29 mouse cellular contexts compared by ENCODE assay signal in genomic region chr6:137869903-137870580, GRCm38 (mm10).
DNase-seq lines count a peak whose midpoint lies in the region; ATAC-seq lines count a peak whose summit lies in the region.
"Had no signal": no experiment of that assay in that cellular context is flagged by ENCODE, and none has a peak within 500 bp of the region (broad histone marks: within the 10 kb centered on the region; RNA-seq: fewer than 3 reads in every experiment).

No protein-coding gene starts in this region.

- H3K4me2 ChIP-seq in neural tube, embryonic 14.5 days (ENCODE audit: low read depth, low read length), result no peak overlapping the region
- H3K4me2 ChIP-seq in forebrain, embryonic 16.5 days (ENCODE audit: low read length), result no peak overlapping the region
- H3K4me2 ChIP-seq: embryonic facial prominence, embryonic 15.5 days; heart, embryonic 12.5 days; limb, embryonic 13.5 days; liver, embryonic 11.5 days; lung, embryonic 15.5 days had no signal

- no peak overlapping the region for H3K4me3 ChIP-seq in neural tube, embryonic 14.5 days (ENCODE audit: low read depth, low read length)
- H3K4me3 ChIP-seq in forebrain, embryonic 16.5 days (replicated peaks; ENCODE audit: low read length), result no peak overlapping the region
- H3K4me3 ChIP-seq: embryonic facial prominence, embryonic 10.5 days; embryonic facial prominence, embryonic 15.5 days; gastrocnemius, adult 2 months; heart, adult 2 months; heart, embryonic 12.5 days; left cerebral cortex, adult 2 months; limb, embryonic 13.5 days; lung, embryonic 15.5 days had no signal

- WGBS in neural tube, embryonic 14.5 days, result 62% methylated on average over 7 of the region's 7 CpGs
- WGBS in forebrain, embryonic 16.5 days, result 43% methylated on average over 7 of the region's 7 CpGs

- no peaks in the 10 kb centered on the region for H3K9me3 ChIP-seq in neural tube, embryonic 14.5 days (ENCODE audit: control insufficient read depth, low read length)
- H3K9me3 ChIP-seq in forebrain, embryonic 16.5 days (ENCODE audit: control insufficient read depth, low read length), result peaks cover 7% of the 10 kb centered on the region; the same call in 1 of the 2 replicates
- H3K9me3 ChIP-seq: embryonic facial prominence, embryonic 10.5 days; embryonic facial prominence, embryonic 15.5 days; heart, embryonic 12.5 days; limb, embryonic 13.5 days; lung, embryonic 15.5 days had no signal

- H3K36me3 ChIP-seq in neural tube, embryonic 14.5 days (ENCODE audit: control insufficient read depth, insufficient read depth, low read length), result no peaks in the 10 kb centered on the region
- no peaks in the 10 kb centered on the region for H3K36me3 ChIP-seq in forebrain, embryonic 16.5 days (ENCODE audit: control insufficient read depth, insufficient read depth)
- H3K36me3 ChIP-seq: embryonic facial prominence, embryonic 10.5 days; embryonic facial prominence, embryonic 15.5 days; heart, embryonic 12.5 days; limb, embryonic 13.5 days; lung, embryonic 15.5 days had no signal

- no peaks in the 10 kb centered on the region for H3K27me3 ChIP-seq in neural tube, embryonic 14.5 days (ENCODE audit: control insufficient read depth, insufficient read depth, low read length)
- H3K27me3 ChIP-seq in forebrain, embryonic 16.5 days (replicated peaks; ENCODE audit: control insufficient read depth, insufficient read depth, low read length), result no peaks in the 10 kb centered on the region
- H3K27me3 ChIP-seq: embryonic facial prominence, embryonic 15.5 days; heart, embryonic 12.5 days; limb, embryonic 13.5 days; lung, embryonic 15.5 days had no signal

- peak; percentile 11 for DNase-seq in layer of hippocampus, adult 11-12 months (ENCODE audit: low spot score)
- no peak for DNase-seq in layer of hippocampus, adult 9-10 months (ENCODE audit: low spot score)
- DNase-seq in neural tube, embryonic 10.5 days (ENCODE audit: extremely low spot score, low spot score), result no peak
- DNase-seq in heart, postnatal 14 days, result no peak
- DNase-seq: adrenal gland, postnatal 14 days; cerebellum, adult 8-10 months; cerebellum, postnatal 25 days; gastrocnemius, adult 2 months; heart, adult 2 months; kidney, adult 18-20 months; kidney, postnatal 4 days; lung, postnatal 36 days; midbrain, embryonic 14.5 days; right cerebral cortex, postnatal 4 days; thymus, adult 18-20 months; thymus, postnatal 25 days had no signal

- no peaks in the 10 kb centered on the region for H3K4me1 ChIP-seq in neural tube, embryonic 14.5 days (ENCODE audit: control insufficient read depth, insufficient read depth, low read length)
- peaks cover 19% of the 10 kb centered on the region for H3K4me1 ChIP-seq in forebrain, embryonic 16.5 days (replicated peaks; ENCODE audit: control insufficient read depth, insufficient read depth, low read length)
- H3K4me1 ChIP-seq: embryonic facial prominence, embryonic 10.5 days; embryonic facial prominence, embryonic 15.5 days; heart, embryonic 12.5 days; limb, embryonic 13.5 days had no signal

- no peak overlapping the region for H3K27ac ChIP-seq in neural tube, embryonic 14.5 days (ENCODE audit: low read depth, low read length)
- H3K27ac ChIP-seq in forebrain, embryonic 16.5 days (ENCODE audit: low read length), result peak overlapping the region; percentile 80
- H3K27ac ChIP-seq: embryonic facial prominence, embryonic 10.5 days; embryonic facial prominence, embryonic 15.5 days; gastrocnemius, adult 2 months; heart, adult 2 months; left cerebral cortex, adult 2 months; limb, embryonic 13.5 days; lung, embryonic 15.5 days; stomach, postnatal 0 days had no signal

- ATAC-seq in neural tube, embryonic 14.5 days (ENCODE audit: low read depth), result peak; percentile 39; the same call in 1 of the 2 replicates
- peak; percentile 73 for ATAC-seq in forebrain, embryonic 16.5 days
- ATAC-seq in frontal cortex, adult (ENCODE audit: low TSS enrichment), result no peak
- ATAC-seq: CD4-positive, CD25-positive, alpha-beta regulatory T cell, adult 4 months; hindbrain, embryonic 16.5 days had no signal

- no peak overlapping the region for H3K9ac ChIP-seq in neural tube, embryonic 14.5 days (replicated peaks; ENCODE audit: low read depth, low read length)
- no peak overlapping the region for H3K9ac ChIP-seq in forebrain, embryonic 16.5 days (replicated peaks; ENCODE audit: low read depth, low read length)
- H3K9ac ChIP-seq: embryonic facial prominence, embryonic 15.5 days; heart, embryonic 12.5 days; limb, embryonic 13.5 days; lung, embryonic 15.5 days had no signal

- intact Hi-C loops in heart, postnatal 14 days (cut with DNase I), result loop anchor here (5.0 kb wide), 1 partner anchor 282 kb away; no protein-coding TSS in a partner anchor
